Mouse (Mus musculus): Measurements from ENCODE around the gene Ybx3. TPM values are rescaled to one million over a fixed set of nuclear protein-coding genes. Genes with fewer than 3 reads are reported as not detected.

Ybx3 gene
- polyA plus RNA-seq, 1 experiment: 48.2 TPM

- no peak for DNase-seq
- no peaks in the 10 kb centered on the region for H3K4me1 ChIP-seq (replicated peaks; ENCODE audit: control insufficient read depth, insufficient read depth, low read length)
- H3K27ac ChIP-seq (ENCODE audit: control insufficient read depth, insufficient read depth, low read length): no peak overlapping the region
- no peaks in the 10 kb centered on the region for H3K36me3 ChIP-seq (ENCODE audit: control insufficient read depth, insufficient read depth, low read length)
- H3K27me3 ChIP-seq (ENCODE audit: control insufficient read depth, insufficient read depth, low read length): no peaks in the 10 kb centered on the region
- no peak overlapping the region for H3K4me3 ChIP-seq (ENCODE audit: control insufficient read depth, insufficient read depth, low read length)
- WGBS: 87% methylated on average over 7 of the region's 7 CpGs
- no peak for TF ChIP-seq POLR2A (IDR thresholded peaks at IDR 0.05; ENCODE audit: control insufficient read depth, extremely low read depth, insufficient read depth, low read length, poor library complexity)
- no peak for TF ChIP-seq CTCF (IDR thresholded peaks at IDR 0.05; ENCODE audit: borderline replicate concordance, control insufficient read depth, extremely low read depth, insufficient read depth, low read length, poor library complexity)
These were observed 25.1 kb downstream of the Ybx3 start for GRCm38 (mm10) chr6:131362987-131363765.

- no peak overlapping the region for H3K4me3 ChIP-seq (ENCODE audit: control insufficient read depth, insufficient read depth, low read length)
- H3K4me1 ChIP-seq (replicated peaks; ENCODE audit: control insufficient read depth, insufficient read depth, low read length): no peaks in the 10 kb centered on the region
- WGBS: 87% methylated on average over 5 of the region's 5 CpGs
- no peak for DNase-seq
- H3K36me3 ChIP-seq (ENCODE audit: control insufficient read depth, insufficient read depth, low read length): no peaks in the 10 kb centered on the region
- TF ChIP-seq CTCF (IDR thresholded peaks at IDR 0.05; ENCODE audit: borderline replicate concordance, control insufficient read depth, extremely low read depth, insufficient read depth, low read length, poor library complexity): no peak
- no peak for TF ChIP-seq POLR2A (IDR thresholded peaks at IDR 0.05; ENCODE audit: control insufficient read depth, extremely low read depth, insufficient read depth, low read length, poor library complexity)
- H3K27ac ChIP-seq (ENCODE audit: control insufficient read depth, insufficient read depth, low read length): no peak overlapping the region
- H3K27me3 ChIP-seq (ENCODE audit: control insufficient read depth, insufficient read depth, low read length): no peaks in the 10 kb centered on the region; the same call in 1 of the 2 replicates
These were observed 27.6 kb downstream of the Ybx3 start for GRCm38 (mm10) chr6:131360693-131361092.

- H3K27me3 ChIP-seq (ENCODE audit: control insufficient read depth, insufficient read depth, low read length): no peaks in the 10 kb centered on the region; the same call in 1 of the 2 replicates
- no peak overlapping the region for H3K27ac ChIP-seq (ENCODE audit: control insufficient read depth, insufficient read depth, low read length)
- TF ChIP-seq CTCF (IDR thresholded peaks at IDR 0.05; ENCODE audit: borderline replicate concordance, control insufficient read depth, extremely low read depth, insufficient read depth, low read length, poor library complexity) (no peak), POLR2A (IDR thresholded peaks at IDR 0.05; ENCODE audit: control insufficient read depth, extremely low read depth, insufficient read depth, low read length, poor library complexity) (no peak)
- no peaks in the 10 kb centered on the region for H3K36me3 ChIP-seq (ENCODE audit: control insufficient read depth, insufficient read depth, low read length)
- WGBS: 93% methylated on average over 2 of the region's 2 CpGs
- DNase-seq: no peak
- no peaks in the 10 kb centered on the region for H3K4me1 ChIP-seq (replicated peaks; ENCODE audit: control insufficient read depth, insufficient read depth, low read length)
- H3K4me3 ChIP-seq (ENCODE audit: control insufficient read depth, insufficient read depth, low read length): no peak overlapping the region
These were observed 28.7 kb downstream of the Ybx3 start for GRCm38 (mm10) chr6:131359543-131359942.

GRCm38 (mm10) chr6:131354913-131355312 lies 33.4 kb downstream of the Ybx3 start:
- Histone ChIP-seq H3K36me3 (ENCODE audit: control insufficient read depth, insufficient read depth, low read length) (no peaks in the 10 kb centered on the region), H3K27ac (ENCODE audit: control insufficient read depth, insufficient read depth, low read length) (no peak overlapping the region), H3K27me3 (ENCODE audit: control insufficient read depth, insufficient read depth, low read length) (no peaks in the 10 kb centered on the region; the same call in none of the 2 replicates), H3K4me1 (replicated peaks; ENCODE audit: control insufficient read depth, insufficient read depth, low read length) (peaks cover 4% of the 10 kb centered on the region), H3K4me3 (ENCODE audit: control insufficient read depth, insufficient read depth, low read length) (no peak overlapping the region)
- 50% methylated on average over 4 of the region's 4 CpGs for WGBS
- DNase-seq: no peak
- no peak for TF ChIP-seq CTCF (IDR thresholded peaks at IDR 0.05; ENCODE audit: borderline replicate concordance, control insufficient read depth, extremely low read depth, insufficient read depth, low read length, poor library complexity)
- no peak for TF ChIP-seq POLR2A (IDR thresholded peaks at IDR 0.05; ENCODE audit: control insufficient read depth, extremely low read depth, insufficient read depth, low read length, poor library complexity)

GRCm38 (mm10) chr6:131353352-131353919 lies 34.8 kb downstream of the Ybx3 start, which contains the start of gene Styk1:
Gene Styk1, minus strand, starts transcription at chr6:131353597.
- TF ChIP-seq CTCF (IDR thresholded peaks at IDR 0.05; ENCODE audit: borderline replicate concordance, control insufficient read depth, extremely low read depth, insufficient read depth, low read length, poor library complexity): peak; percentile 75; the same call in 1 of the 2 replicates
- TF ChIP-seq POLR2A (IDR thresholded peaks at IDR 0.05; ENCODE audit: control insufficient read depth, extremely low read depth, insufficient read depth, low read length, poor library complexity): no peak
- whole genome bisulfite sequencing: under 1% methylated on average over 16 of the region's 16 CpGs
- Histone ChIP-seq H3K27me3 (ENCODE audit: control insufficient read depth, insufficient read depth, low read length) (no peaks in the 10 kb centered on the region; the same call in none of the 2 replicates), H3K27ac (ENCODE audit: control insufficient read depth, insufficient read depth, low read length) (no peak within 1 kb of the TSS), H3K36me3 (ENCODE audit: control insufficient read depth, insufficient read depth, low read length) (no peaks in the 10 kb centered on the region), H3K4me3 (ENCODE audit: control insufficient read depth, insufficient read depth, low read length) (no peak within 1 kb of the TSS), H3K4me1 (replicated peaks; ENCODE audit: control insufficient read depth, insufficient read depth, low read length) (peaks cover 4% of the 10 kb centered on the region)
- DNase-seq: peak; percentile 83

- Histone ChIP-seq H3K4me1 (replicated peaks; ENCODE audit: control insufficient read depth, insufficient read depth, low read length) (no peaks in the 10 kb centered on the region), H3K27ac (ENCODE audit: control insufficient read depth, insufficient read depth, low read length) (no peak overlapping the region), H3K4me3 (ENCODE audit: control insufficient read depth, insufficient read depth, low read length) (no peak overlapping the region), H3K27me3 (ENCODE audit: control insufficient read depth, insufficient read depth, low read length) (no peaks in the 10 kb centered on the region), H3K36me3 (ENCODE audit: control insufficient read depth, insufficient read depth, low read length) (no peaks in the 10 kb centered on the region)
- DNase-seq: no peak
- TF ChIP-seq CTCF (IDR thresholded peaks at IDR 0.05; ENCODE audit: borderline replicate concordance, control insufficient read depth, extremely low read depth, insufficient read depth, low read length, poor library complexity) (no peak), POLR2A (IDR thresholded peaks at IDR 0.05; ENCODE audit: control insufficient read depth, extremely low read depth, insufficient read depth, low read length, poor library complexity) (no peak)
- WGBS: 85% methylated on average over 2 of the region's 2 CpGs
These were observed 41.2 kb downstream of the Ybx3 start for GRCm38 (mm10) chr6:131347026-131347425.

All from thymus, adult 2 months (tissue).